ENCODE assay signal across 28 mouse cellular contexts in the genomic region with DNA sequence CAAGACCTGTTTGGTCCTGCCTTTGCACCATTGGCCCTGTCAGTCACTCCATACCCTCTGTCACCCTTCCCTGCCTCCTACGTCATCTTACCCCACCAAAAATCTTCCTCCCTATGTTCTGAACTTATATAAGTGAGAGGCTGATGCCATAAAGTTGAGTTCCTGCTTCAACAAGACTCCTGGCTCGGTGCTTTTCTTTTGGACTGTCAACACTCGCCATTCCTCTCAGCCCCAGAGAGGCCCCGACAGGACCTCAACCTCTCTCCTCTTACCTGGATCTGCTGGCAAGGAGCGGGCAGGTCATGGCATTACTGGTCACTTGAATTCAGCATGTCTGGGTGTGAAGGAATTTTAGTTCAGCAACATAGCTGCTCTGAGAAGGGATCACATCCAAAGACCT.
"Had no signal": no experiment of that assay in that cellular context is flagged by ENCODE, and none has a peak within 500 bp of the region (broad histone marks: within the 10 kb centered on the region; RNA-seq: fewer than 3 reads in every experiment).

No protein-coding gene starts in this region.

- H3K9ac ChIP-seq: embryonic facial prominence, embryonic 12.5 days; embryonic facial prominence, embryonic 13.5 days; embryonic facial prominence, embryonic 15.5 days; forebrain, embryonic 12.5 days; forebrain, embryonic 13.5 days; forebrain, embryonic 15.5 days; forebrain, postnatal 0 days had no signal

- H3K36me3 ChIP-seq: embryonic facial prominence, embryonic 10.5 days; embryonic facial prominence, embryonic 12.5 days; embryonic facial prominence, embryonic 13.5 days; embryonic facial prominence, embryonic 15.5 days; forebrain, embryonic 10.5 days; forebrain, embryonic 12.5 days; forebrain, embryonic 15.5 days had no signal

- H3K4me1 ChIP-seq: embryonic facial prominence, embryonic 15.5 days had no signal

- H3K4me2 ChIP-seq: embryonic facial prominence, embryonic 12.5 days; embryonic facial prominence, embryonic 13.5 days; embryonic facial prominence, embryonic 15.5 days; forebrain, embryonic 12.5 days; forebrain, embryonic 13.5 days; forebrain, embryonic 15.5 days had no signal

- H3K27ac ChIP-seq: embryonic facial prominence, embryonic 10.5 days; embryonic facial prominence, embryonic 12.5 days; embryonic facial prominence, embryonic 13.5 days; embryonic facial prominence, embryonic 15.5 days; forebrain, embryonic 10.5 days; forebrain, embryonic 12.5 days; forebrain, embryonic 13.5 days; forebrain, embryonic 15.5 days; gastrocnemius, adult 2 months had no signal

- H3K27me3 ChIP-seq: embryonic facial prominence, embryonic 12.5 days; embryonic facial prominence, embryonic 13.5 days; embryonic facial prominence, embryonic 15.5 days; forebrain, embryonic 12.5 days; forebrain, embryonic 13.5 days; forebrain, embryonic 15.5 days had no signal

- DNase-seq: cerebellum, adult 18-20 months; cerebellum, adult 2 months; cerebellum, adult 8-10 months; cerebellum, adult 9-10 months; cerebellum, adult 9-11 months; cerebellum, postnatal 10 days; cerebellum, postnatal 14 days; cerebellum, postnatal 25 days; cerebellum, postnatal 36 days; embryo, embryonic 11 days; forebrain, postnatal 0 days; gastrocnemius, adult 2 months; gastrocnemius, postnatal 10 days; gastrocnemius, postnatal 14 days; gastrocnemius, postnatal 25 days; gastrocnemius, postnatal 36 days; heart, adult 18-20 months had no signal

- ATAC-seq: forebrain, embryonic 13.5 days; forebrain, embryonic 14.5 days; forebrain, embryonic 15.5 days; forebrain, embryonic 16.5 days; forebrain, postnatal 0 days had no signal

- H3K9me3 ChIP-seq: embryonic facial prominence, embryonic 10.5 days; embryonic facial prominence, embryonic 12.5 days; embryonic facial prominence, embryonic 13.5 days; embryonic facial prominence, embryonic 15.5 days; forebrain, embryonic 10.5 days; forebrain, embryonic 12.5 days; forebrain, embryonic 13.5 days; forebrain, embryonic 15.5 days had no signal

- H3K4me3 ChIP-seq: embryonic facial prominence, embryonic 10.5 days; embryonic facial prominence, embryonic 12.5 days; embryonic facial prominence, embryonic 13.5 days; embryonic facial prominence, embryonic 15.5 days; erythroblast, embryonic 14.5 days; forebrain, embryonic 10.5 days; forebrain, embryonic 12.5 days; forebrain, embryonic 13.5 days; forebrain, embryonic 15.5 days; gastrocnemius, adult 2 months had no signal
